Mouse (Mus musculus) ES-Bruce4 (cell line): ENCODE data around the gene Cct6b.

Source experiments
- CTCF ChIP-seq: IDR thresholded peaks from one replicate; pipeline ENCODE4 v1.8.1; 2011; ENCODE audit warnings: low read depth, low read length
- POLR2A ChIP-seq: IDR thresholded peaks from one replicate; pipeline ENCODE4 v1.8.1; 2011; ENCODE audit warnings: low read length; ENCODE audit not compliant: insufficient read depth

- TF ChIP-seq CTCF (no peak), POLR2A (no peak)
These were observed 85.6 kb downstream of the Cct6b start for GRCm38 (mm10) chr11:82678561-82678960.
